Mouse (Mus musculus): Measurements from ENCODE around the gene Pikfyve. TPM values are rescaled to one million over a fixed set of nuclear protein-coding genes. Genes with fewer than 3 reads are reported as not detected.

Pikfyve gene
- polyA plus RNA-seq, 1 experiment from 2014 or later = 11.4 TPM

Other genes starting within 250 kb of the Pikfyve start
- gene Plekhm3, start 229.9 kb upstream of the Pikfyve start, polyA plus RNA-seq (2015; fragmentation: Nextera tagmentation; extraction: Ambion mirVana) = 5.4 and 6.6 TPM in 2 replicates
- 0.24 TPM in 2 replicates for gene Akr1cl, start 153.9 kb upstream of the Pikfyve start, polyA plus RNA-seq (2015; fragmentation: Nextera tagmentation; extraction: Ambion mirVana)
- gene Cryge, start 135.5 kb upstream of the Pikfyve start, polyA plus RNA-seq (2015; fragmentation: Nextera tagmentation; extraction: Ambion mirVana) = not detected in 2 replicates
- gene Crygd, start 123.2 kb upstream of the Pikfyve start, polyA plus RNA-seq (2015; fragmentation: Nextera tagmentation; extraction: Ambion mirVana) = not detected in 2 replicates
- gene Crygc, start 113.0 kb upstream of the Pikfyve start, polyA plus RNA-seq (2015; fragmentation: Nextera tagmentation; extraction: Ambion mirVana) = not detected in 2 replicates
- gene Crygb, start 104.4 kb upstream of the Pikfyve start, polyA plus RNA-seq (2015; fragmentation: Nextera tagmentation; extraction: Ambion mirVana) = not detected in 2 replicates
- gene Cryga, start 83.3 kb upstream of the Pikfyve start, polyA plus RNA-seq (2015; fragmentation: Nextera tagmentation; extraction: Ambion mirVana) = not detected in 2 replicates
- gene Gm28845, start 67.1 kb upstream of the Pikfyve start, polyA plus RNA-seq (2015; fragmentation: Nextera tagmentation; extraction: Ambion mirVana) = not detected in 2 replicates
- 0.35 and 0.47 TPM in 2 replicates for gene D630023F18Rik, start 63.5 kb upstream of the Pikfyve start, polyA plus RNA-seq (2015; fragmentation: Nextera tagmentation; extraction: Ambion mirVana)
- gene Idh1, start 183 bp upstream of the Pikfyve start, polyA plus RNA-seq (2015; fragmentation: Nextera tagmentation; extraction: Ambion mirVana) = 117 and 122 TPM in 2 replicates
- 0.35 and 0.50 TPM in 2 replicates for gene Pth2r, start 95.4 kb downstream of the Pikfyve start, polyA plus RNA-seq (2015; fragmentation: Nextera tagmentation; extraction: Ambion mirVana)